Mouse (Mus musculus): Measurements from ENCODE around the gene Gpx8. TPM values are rescaled to one million over a fixed set of nuclear protein-coding genes. Genes with fewer than 3 reads are reported as not detected.

Gene Gpx8
- total RNA-seq (2014; fragmentation: Nextera tagmentation) (not detected in 2 replicates), total RNA-seq (2017) (not detected in 2 replicates)

DNA sequence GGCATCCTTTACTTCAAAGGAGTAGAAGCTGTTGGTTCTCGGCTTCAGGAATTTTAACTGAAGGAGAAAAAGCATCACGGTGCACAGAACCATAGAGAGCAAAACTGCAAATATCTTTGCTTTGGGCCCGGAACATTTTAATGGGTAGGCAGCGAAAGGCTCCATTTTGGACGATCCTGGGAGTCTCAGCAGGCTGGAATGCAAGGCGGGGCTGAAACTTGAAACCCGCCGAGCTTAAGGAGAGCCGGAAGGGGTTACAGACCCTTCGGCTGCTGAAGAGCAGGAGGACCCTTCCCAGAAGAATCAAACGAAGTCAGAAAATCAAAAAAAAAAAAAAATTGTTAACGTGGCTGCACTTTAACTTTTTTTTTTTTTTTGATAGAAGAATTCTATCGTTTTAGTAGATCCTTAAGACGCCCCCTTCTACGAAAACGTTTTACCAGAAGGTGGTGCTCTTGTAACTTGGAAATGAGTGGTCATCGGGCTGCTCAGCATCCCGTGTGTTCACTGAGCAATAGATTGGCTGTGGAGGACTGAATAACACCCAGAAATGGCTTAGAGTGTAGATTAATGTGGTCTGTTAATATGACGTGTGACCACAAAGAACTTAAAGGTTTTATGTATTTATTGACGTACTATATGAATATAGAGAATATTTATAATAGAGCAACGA is at the start of gene Gpx8:
Gpx8 (minus strand) TSS at position 200 of the 673 bp plus-strand sequence.
- ATAC-seq (replicated peaks; ENCODE audit: low FRiP score, low TSS enrichment, poor library complexity, severe bottlenecking) = peak; percentile 77

- 0 out of 2 replicates have a peak, but pooled peaks have one; percentile 41 for ATAC-seq (replicated peaks; ENCODE audit: low FRiP score, low TSS enrichment, poor library complexity, severe bottlenecking)
Measured at GRCm38 (mm10) chr13:113094618-113095017, 48.4 kb upstream of the Gpx8 start.

GRCm38 (mm10) chr13:113090489-113090888 is 44.3 kb upstream of the Gpx8 start:
- no peak for ATAC-seq (replicated peaks; ENCODE audit: low FRiP score, low TSS enrichment, poor library complexity, severe bottlenecking)

DNA sequence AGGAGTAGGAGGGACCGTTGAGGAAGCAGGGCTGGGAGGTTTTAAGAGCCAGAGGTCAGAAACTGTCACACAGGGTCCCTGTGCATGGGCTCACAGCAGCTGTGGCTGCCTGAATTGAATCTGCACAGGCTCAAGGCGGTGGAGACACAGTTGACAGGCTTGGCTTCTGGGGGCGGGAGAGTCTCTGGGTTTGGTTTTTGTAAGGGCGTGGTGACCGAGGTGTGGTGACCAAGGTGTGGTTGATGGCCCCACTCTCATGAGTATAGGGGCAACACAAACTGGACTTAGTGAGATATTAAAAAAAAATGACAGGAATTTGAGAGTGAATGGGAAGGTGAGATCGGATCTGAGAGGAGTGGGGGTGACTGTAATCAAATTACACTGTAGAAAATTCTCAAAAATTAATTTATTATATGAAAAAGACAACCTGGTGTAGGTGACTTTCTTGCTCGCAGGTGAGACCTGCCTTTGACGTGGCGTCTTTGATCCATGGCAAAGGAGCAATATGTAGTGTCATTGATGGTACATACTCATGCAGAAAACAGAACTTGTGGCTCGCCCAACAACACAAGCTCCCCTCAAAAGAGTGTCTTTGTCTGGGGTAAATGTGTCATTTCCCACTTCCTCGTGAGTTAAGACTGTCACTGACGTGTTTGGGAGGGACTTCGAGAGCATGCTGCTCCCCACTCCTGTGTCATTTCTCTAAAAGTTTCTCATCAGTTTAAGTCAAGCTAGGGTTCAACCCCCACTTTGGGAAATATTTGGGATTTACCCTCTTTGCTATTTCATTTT is 41.2 kb upstream of the Gpx8 start:
- no peak for ATAC-seq (replicated peaks; ENCODE audit: low FRiP score, low TSS enrichment, poor library complexity, severe bottlenecking)

DNA sequence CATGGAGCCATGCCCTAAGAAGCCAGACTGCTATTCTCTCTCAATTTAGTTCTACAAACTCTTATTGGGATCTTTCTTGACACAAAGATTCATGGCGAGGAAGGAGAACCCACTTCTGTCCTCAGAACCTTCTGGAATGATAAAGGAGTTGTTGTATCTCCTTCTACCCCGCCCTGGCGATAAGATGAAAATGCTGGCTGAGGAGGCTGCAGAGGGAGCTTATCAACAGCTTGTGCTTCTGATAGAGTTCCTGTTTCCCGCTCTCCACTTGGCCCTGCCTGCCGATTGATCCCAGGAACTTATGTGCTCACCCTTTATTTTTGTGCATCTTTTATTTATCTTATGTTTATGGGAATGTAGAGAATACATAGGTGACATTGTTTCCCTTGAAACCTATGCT is 38.5 kb upstream of the Gpx8 start:
- no peak for ATAC-seq (replicated peaks; ENCODE audit: low FRiP score, low TSS enrichment, poor library complexity, severe bottlenecking)

DNA sequence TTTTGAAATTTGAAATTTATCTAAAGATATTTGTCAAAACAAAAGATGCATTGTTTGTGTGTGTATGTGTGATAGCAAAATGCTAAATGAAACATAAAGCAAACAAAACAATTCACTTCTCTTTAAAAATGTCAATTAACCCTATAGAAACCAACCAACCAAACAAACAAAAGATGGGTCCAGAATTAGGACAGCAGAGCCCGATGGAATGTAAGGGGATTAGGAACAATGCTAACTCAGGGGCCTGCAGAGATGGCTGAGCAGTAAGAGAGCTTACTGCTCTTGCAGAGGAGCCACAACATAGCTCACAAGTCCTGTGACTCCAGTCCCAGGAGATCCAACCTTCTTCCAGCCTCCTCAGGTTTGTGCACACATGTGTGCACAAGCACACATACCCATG is 35.9 kb upstream of the Gpx8 start:
- no peak for ATAC-seq (replicated peaks; ENCODE audit: low FRiP score, low TSS enrichment, poor library complexity, severe bottlenecking)

GRCm38 (mm10) chr13:113079021-113079420 is 32.8 kb upstream of the Gpx8 start:
- ATAC-seq (replicated peaks; ENCODE audit: low FRiP score, low TSS enrichment, poor library complexity, severe bottlenecking) = no peak

DNA sequence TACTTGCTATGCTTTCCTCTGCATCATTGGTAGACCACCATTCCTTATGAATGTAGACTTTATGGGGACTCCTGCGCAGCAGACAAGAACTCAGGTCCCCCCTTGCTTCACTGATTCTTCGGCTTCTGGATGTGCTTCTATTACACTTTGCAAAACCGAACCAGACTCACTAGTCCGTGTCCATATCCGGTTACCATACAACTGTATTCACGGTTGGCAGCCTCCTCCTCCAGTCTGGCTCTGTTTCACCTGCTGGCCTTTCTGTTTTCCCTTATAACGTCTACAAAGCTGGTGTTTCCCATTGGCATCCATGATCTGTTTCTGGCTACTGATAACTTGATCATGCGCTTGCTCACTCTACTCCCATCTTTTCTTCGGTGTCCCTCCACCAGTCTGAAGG is 18.3 kb upstream of the Gpx8 start:
- ATAC-seq (replicated peaks; ENCODE audit: low FRiP score, low TSS enrichment, poor library complexity, severe bottlenecking) = no peak

DNA sequence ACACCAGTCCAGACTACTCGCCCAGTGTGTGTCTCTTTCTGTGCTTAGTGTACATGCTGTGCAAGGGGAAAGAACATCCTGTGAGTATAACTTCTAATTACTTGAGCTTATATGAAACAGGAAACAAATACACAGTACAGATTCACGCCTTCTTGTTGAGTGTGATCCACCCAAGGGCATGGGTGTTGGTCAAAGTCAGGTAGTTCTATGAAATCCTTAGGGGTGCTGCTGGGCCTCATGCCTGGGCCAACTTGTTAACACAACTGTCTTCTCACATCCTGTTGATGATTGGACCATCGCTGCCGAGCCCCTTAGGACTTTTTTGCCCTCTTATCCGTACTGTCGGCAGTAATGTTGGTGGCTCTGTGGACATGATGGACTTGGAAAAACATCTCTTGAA is 15.5 kb upstream of the Gpx8 start:
- no peak for ATAC-seq (replicated peaks; ENCODE audit: low FRiP score, low TSS enrichment, poor library complexity, severe bottlenecking)

DNA sequence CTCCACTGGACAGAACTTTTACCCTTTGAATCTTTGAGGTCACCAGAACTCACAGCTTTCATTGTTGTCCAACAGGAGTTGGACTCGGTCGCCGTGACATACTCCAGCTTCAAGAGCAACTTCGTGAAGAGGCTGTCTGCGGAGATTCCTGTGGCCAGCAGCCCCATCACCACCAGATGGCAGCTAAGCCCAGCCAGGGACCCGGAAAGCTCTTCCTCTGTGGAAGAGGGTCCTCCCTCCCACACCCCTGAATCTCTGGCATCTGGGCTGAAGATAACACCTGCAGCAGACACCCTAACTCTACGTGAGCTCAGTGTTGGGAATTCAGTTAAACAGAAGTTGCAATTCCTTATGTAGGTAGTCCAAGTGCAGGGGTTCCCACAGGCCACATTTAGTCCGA is 9.6 kb upstream of the Gpx8 start:
- no peak for ATAC-seq (replicated peaks; ENCODE audit: low FRiP score, low TSS enrichment, poor library complexity, severe bottlenecking)

- no peak for ATAC-seq (replicated peaks; ENCODE audit: low FRiP score, low TSS enrichment, poor library complexity, severe bottlenecking)
Measured at GRCm38 (mm10) chr13:113054230-113054629, 8.0 kb upstream of the Gpx8 start.

DNA sequence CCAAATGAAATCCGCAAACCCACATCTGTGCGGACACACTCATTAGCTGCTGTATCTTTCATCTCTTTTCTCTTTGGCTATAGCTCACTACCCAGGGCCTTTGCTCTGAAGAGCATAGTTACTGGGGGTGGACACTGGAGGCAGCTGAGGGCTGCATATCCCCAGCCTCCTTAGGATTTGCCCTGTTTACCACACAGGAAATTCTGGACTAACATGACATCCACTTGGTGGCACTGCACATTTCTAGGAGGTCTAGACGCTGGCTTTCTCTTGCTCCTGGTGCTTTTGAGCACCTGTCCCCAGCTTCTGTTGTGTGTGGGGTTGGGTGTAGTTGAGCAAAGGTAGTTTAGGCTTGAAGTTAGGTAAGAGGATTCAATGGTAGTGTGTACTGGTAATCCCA is 1.4 kb upstream of the Gpx8 start:
- ATAC-seq (replicated peaks; ENCODE audit: low FRiP score, low TSS enrichment, poor library complexity, severe bottlenecking) = no peak

GRCm38 (mm10) chr13:113047018-113047417 is 808 bp upstream of the Gpx8 start:
- ATAC-seq (replicated peaks; ENCODE audit: low FRiP score, low TSS enrichment, poor library complexity, severe bottlenecking) = no peak

- ATAC-seq (replicated peaks; ENCODE audit: low FRiP score, low TSS enrichment, poor library complexity, severe bottlenecking) = no peak
Measured at GRCm38 (mm10) chr13:113045458-113046110, 626 bp downstream of the Gpx8 start.

DNA sequence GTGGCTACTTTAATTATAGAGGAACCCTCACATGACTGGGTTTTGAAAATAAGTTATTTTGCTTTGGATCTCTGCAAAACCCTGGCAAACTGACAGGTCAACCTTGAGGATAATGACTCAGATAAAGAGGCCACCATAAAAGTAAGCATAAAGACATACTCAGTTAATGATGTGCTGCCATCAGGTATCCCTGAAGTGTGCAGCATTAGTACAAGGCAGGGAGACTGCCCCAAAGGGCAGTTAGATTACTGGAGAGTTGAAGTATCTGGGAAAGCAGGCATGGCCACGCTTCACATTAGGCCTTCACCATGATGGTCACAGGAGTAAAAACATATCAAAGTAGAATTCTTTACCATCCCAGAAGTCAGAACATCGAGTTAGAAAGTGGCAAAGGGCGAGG is 1.3 kb downstream of the Gpx8 start:
- no peak for ATAC-seq (replicated peaks; ENCODE audit: low FRiP score, low TSS enrichment, poor library complexity, severe bottlenecking)

- peak; percentile 82 for ATAC-seq (replicated peaks; ENCODE audit: low FRiP score, low TSS enrichment, poor library complexity, severe bottlenecking)
Measured at GRCm38 (mm10) chr13:113035852-113036251, 10.4 kb downstream of the Gpx8 start.

DNA sequence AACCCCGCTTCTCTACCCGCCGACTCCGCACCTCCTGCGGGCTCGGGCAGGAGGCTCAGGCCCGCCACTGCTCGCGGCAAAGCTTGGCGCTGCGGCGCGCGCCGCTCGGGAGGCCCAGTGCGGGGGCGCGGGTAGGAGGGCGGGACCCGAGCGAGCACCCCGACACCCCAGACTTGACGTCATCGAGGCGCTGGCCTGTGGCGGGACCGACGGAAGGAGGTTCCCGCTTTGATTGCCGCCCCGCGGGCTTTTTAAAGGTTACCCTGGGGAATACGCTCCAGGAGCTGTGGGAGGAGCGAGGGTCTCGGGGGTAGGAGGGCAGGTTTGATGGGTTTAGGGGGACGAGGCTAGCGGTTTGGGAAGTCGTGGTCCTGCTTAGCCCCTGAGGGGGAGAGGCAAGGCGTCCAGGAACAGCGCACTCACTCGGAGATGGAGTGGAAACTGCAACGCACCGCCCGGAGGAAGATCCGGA is 11.2 kb downstream of the Gpx8 start, which contains the start of gene Cdc20b:
Cdc20b (plus strand) TSS at position 162 of the 472 bp plus-strand sequence.
- ATAC-seq (replicated peaks; ENCODE audit: low FRiP score, low TSS enrichment, poor library complexity, severe bottlenecking) = peak; percentile 73

DNA sequence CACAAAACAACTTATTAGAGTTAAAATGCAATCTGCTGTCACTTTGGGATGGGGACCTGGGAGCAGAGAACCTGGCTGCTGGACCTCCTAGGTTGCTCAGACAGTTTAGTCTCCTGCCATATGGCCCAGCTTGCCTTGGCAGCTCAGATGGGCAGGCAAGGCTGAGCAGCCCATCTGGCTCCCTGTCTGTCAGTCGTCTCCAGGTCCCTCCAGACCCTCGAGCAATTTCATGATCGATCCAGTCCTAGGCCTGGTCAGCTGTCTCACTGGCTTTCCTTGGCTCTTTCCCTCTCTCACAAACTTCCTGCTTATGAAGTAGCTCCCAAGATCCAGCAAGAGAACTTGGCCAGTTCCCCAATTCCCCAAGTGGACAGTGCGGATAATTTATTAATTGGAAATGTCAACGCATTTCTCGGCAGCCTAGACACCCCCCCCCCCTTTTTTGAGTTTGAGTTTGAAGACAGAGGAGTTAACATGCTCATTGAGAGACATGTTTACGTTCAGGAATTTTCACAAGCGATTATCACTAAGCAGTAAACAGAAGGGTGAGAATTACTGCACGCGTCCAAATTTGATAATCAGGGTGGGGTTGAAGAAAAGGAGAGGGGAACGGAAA is 11.8 kb downstream of the Gpx8 start:
- 0 out of 2 replicates have a peak, but pooled peaks have one; percentile 1 for ATAC-seq (replicated peaks; ENCODE audit: low FRiP score, low TSS enrichment, poor library complexity, severe bottlenecking)

DNA sequence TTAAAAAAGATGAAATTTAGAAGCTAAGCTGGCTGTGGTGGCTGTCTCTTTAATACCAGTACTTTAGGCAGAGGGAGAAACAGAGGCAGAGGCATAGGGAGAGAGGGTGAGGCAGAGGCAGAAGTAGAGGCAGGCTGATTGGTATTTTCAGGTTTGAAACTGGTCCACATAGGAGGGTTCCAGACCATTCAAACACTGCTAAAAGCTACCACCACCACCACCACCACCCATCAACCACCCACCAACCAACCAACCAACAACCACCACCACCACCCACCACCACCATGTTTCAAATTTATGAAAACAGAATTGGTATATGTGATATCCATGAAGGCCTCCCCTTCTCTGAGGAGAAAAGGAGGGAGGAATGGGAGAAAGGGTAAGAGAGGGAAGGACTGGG is 13.4 kb downstream of the Gpx8 start:
- ATAC-seq (replicated peaks; ENCODE audit: low FRiP score, low TSS enrichment, poor library complexity, severe bottlenecking) = no peak

Measured in megakaryocyte-erythroid progenitor cell, adult 5-6 weeks (primary cell).